Mouse (Mus musculus) cerebral cortex, adult 2 months (tissue): ENCODE results near the gene B4galt1.

Experiments
- WGBS: fragments of 180-500 bp; shearing (Covaris S2); methylation state at CpG from one replicate; pipeline ENCODE4 v1.1.7; 2018; 5-methylcytosine and 5-hydroxymethylcytosine counted together

Gene B4galt1

DNA sequence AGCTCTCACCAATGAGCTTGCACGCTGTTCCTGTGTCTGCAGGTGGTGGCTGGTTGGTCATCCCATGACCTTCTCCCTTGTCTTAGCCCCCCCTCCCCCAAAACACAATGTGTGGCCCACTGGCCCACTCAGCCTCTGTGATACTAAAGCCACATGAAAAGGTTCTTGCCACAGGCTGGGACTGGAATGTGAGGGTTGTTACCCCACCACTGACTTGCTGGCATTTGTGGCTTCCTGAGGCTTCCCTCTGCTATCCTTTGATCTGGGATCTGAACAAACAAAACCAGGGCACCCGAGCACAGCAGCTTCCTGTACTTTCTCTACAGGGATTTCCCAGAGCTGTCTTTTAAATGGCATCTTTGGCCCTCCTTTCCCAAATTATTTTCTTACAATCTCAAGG lies 76.7 kb downstream of the B4galt1 start:
- 62% methylated on average over 2 of the region's 2 CpGs for WGBS

DNA sequence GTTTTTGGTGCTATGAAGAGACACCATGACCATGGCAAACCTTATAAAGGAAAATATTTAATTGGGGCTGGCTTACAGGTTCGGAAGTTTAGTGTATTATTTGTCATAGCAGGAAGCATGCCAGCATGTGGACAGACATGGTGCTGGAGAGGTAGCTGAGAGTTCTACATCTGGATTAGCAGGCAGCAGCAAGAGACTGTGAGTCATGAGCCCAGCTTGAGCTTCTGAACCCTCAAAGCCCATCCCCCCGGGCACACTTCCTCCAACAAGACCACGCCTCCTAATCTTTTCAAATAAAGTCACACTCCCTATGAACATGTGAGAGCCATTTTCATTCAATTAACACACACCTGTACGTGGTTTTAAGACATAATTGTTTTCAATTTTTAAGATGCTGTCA lies 77.4 kb downstream of the B4galt1 start:
- 81% methylated on average over 4 of the region's 4 CpGs for WGBS

DNA sequence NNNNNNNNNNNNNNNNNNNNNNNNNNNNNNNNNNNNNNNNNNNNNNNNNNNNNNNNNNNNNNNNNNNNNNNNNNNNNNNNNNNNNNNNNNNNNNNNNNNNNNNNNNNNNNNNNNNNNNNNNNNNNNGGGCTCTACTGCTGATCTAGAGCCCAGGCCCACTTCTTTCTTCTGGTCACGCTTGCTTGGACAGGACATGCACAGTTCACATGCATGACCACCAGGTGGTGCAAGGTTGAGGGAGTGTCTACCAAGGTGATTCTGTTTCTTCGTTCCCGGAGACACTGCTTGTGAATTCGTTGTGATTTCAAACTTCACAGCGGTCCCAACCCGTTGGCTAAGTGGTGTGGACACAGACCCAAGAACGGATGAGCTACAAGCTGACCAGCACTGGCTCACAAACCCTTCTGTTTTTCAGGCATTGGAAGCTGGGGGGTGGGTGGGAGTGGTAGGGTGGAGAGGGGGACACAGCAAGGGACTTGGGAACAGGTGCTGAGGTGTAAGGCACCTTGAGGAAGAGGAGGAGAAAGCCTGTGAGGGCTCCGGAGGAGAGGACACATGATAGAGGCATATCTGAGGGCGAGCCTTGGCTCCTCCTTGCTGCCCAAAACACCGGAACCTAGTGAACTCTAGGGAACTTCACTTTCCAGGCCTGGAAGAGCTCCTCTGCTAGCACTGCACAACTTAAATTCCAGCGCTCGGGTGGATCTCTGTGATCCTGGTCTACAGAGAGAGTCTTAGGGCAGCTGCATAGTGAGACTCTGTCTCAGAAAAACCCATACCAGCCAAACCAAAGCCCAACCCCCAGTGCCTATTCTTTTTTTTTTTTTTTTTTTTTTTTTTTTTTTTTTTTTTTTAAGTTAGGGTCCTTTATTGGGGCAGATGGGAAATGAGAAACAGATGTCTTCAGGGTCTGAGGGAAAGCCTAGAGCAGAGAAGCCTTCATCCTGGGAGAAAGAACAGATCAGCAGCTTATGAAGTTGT lies 79.2 kb downstream of the B4galt1 start:
- 22% methylated on average over 12 of the region's 12 CpGs for WGBS

DNA sequence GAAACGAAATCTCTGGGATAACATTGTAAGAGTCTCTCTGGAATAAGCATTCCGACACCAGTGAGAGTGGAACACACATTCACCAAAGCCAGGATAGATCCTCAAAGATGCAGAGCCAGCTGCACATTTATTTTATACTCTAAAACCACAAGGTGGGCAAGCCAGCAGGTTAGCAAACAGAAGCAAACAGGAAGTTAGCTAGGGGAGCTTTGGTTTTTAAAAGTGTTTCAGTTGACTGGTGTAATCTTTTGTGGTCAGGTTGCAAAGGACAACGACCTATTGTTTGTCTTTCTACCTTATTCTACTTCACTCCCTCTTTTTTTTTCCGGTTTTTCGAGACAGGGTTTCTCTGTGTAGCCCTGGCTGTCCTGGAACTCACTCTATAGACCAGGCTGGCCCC lies 93.9 kb downstream of the B4galt1 start:
- WGBS = 63% methylated on average over 5 of the region's 5 CpGs

DNA sequence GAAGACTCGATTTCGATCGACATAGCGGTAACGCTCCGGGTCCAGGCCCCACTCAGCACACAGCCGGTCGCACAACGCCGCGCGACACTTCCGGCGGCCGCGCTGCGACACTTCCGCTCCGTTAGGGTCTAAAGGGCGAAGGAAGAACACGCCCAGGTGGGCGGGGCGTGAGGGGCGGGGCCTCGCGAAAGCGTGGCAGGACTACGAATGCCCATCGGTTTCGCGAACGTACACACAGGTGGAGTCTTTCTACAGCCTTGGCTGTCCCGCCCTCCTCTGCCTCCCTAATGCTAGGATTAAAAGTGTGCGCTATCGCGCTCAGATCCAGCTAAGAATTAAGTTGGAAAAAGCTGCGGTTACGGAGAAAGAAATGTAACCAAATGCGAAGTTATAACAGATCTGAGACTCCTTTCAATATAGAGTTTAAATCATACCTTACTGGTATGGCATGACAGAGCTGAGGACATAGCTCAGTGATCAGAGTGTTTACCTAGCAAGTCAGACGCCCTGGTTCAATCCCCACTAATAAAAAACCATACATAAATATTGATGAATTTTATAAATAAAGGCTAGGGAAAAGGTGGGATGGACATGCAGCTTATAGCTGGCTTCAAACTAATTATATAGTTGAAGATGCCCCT lies 95.9 kb downstream of the B4galt1 start, which contains the start of gene Smu1:
Smu1 (minus strand) TSS at position 144 of the 641 bp plus-strand sequence.
- under 1% methylated on average over 40 of the region's 40 CpGs for WGBS

DNA sequence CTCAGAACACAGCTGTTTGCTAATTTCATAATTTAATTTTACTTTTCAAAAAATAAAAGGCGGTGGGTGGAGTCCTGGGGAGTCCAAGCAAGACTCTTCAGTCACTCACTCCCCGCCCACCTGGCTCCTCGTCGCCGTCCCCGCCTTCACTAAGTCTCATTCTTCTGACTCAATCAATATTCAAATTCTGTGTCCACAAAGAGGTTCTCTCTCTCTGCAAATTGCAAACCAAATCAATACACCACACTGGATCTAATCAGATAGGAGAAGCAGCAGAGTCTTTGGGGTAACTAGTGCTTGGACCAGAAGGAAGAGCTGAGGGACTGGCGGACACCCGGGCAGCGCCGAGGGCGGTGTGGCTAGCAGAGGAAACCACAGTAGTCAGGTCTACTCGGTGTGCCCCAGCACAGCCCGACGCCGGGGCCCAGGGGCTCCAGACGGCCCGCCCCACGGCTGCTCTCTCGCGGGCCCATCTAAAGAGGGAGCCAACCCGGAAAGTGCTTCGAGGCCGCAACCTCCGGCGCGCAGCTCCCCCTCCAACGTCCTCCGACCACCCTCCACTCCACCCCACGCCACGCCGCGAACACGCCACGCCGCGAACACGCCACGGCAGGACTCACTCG lies 96.5 kb downstream of the B4galt1 start:
- WGBS = under 1% methylated on average over 39 of the region's 39 CpGs
